Mouse (Mus musculus) heart, embryonic 13.5 days (tissue): ENCODE results near the gene Erc1. TPM values are rescaled to one million over a fixed set of nuclear protein-coding genes. Genes with fewer than 3 reads are reported as not detected.

Experiments used
- polyA plus RNA-seq: library from polyadenylated mRNA; unstranded; fragments of >200 nt; fragmentation: Nextera tagmentation; extraction: Ambion mirVana; gene quantifications from 2 replicates; pipeline ENCODE4 v1.2.1, GENCODE M21; 2015

Erc1 gene
- polyA plus RNA-seq, 1 experiment from 2014 or later = 11.9 TPM

Other genes with a start within 250 kb of the Erc1 start
- gene Rad52, start 54.5 kb upstream of the Erc1 start, polyA plus RNA-seq = 14.1 and 15.5 TPM in 2 replicates
- 64.7 and 73.2 TPM in 2 replicates for gene Wnk1, start 190.5 kb upstream of the Erc1 start, polyA plus RNA-seq
- not detected in 2 replicates for gene Ninj2, start 245.2 kb upstream of the Erc1 start, polyA plus RNA-seq